Mouse (Mus musculus) liver, adult 2 months (tissue): ENCODE measurements around the gene Mctp2. TPM values are rescaled to one million over a fixed set of nuclear protein-coding genes. Genes with fewer than 3 reads are reported as not detected.
"Not testable (repeated sequence)": the region's sequence is repeated elsewhere in the genome, so short reads cannot be mapped to it uniquely, and the experiment has no call there.

Experiments used
- DNase-seq: peaks from one replicate; pipeline ENCODE4 v3.0.0-alpha.2; 2011; ENCODE audit warnings: low read depth, low spot score; ENCODE audit errors: extremely low read depth
- H3K27ac ChIP-seq: fragments of 200-500 bp; replicated peaks from 2 replicates; pipeline ENCODE4 v1.5.1; 2012; ENCODE audit warnings: low read depth, mild to moderate bottlenecking, control low read depth, inconsistent platforms, low read length; ENCODE audit not compliant: insufficient read depth
- H3K27me3 ChIP-seq: fragments of 200-500 bp; 2 replicates; pipeline ENCODE4 v1.6.1; 2012; ENCODE audit warnings: mild to moderate bottlenecking, moderate library complexity, low read length, inconsistent platforms; ENCODE audit not compliant: control insufficient read depth, insufficient read depth
- H3K36me3 ChIP-seq: fragments of 200-500 bp; 2 replicates; pipeline ENCODE4 v1.6.1; 2012; ENCODE audit warnings: low read length, inconsistent platforms; ENCODE audit not compliant: control insufficient read depth, insufficient read depth
- H3K4me1 ChIP-seq: fragments of 200-500 bp; 2 replicates; pipeline ENCODE4 v1.6.1; 2011; ENCODE audit warnings: low read length; ENCODE audit not compliant: control insufficient read depth, insufficient read depth
- H3K4me3 ChIP-seq: fragments of 200-500 bp; 2 replicates; pipeline ENCODE4 v1.5.1; 2011; ENCODE audit warnings: low read depth, mild to moderate bottlenecking, control low read depth, low read length, moderate library complexity; ENCODE audit not compliant: insufficient read depth
- H3K79me2 ChIP-seq: fragments of 200-500 bp; 2 replicates; pipeline ENCODE4 v1.6.1; 2012; ENCODE audit warnings: inconsistent platforms, mild to moderate bottlenecking, low read length, moderate library complexity; ENCODE audit not compliant: control insufficient read depth, insufficient read depth
- H3K9ac ChIP-seq: fragments of 200-500 bp; 2 replicates; pipeline ENCODE4 v1.6.1; 2012; ENCODE audit warnings: low read depth, mild to moderate bottlenecking, control low read depth, inconsistent platforms, low read length
- CTCF ChIP-seq: fragments of 200-500 bp; IDR thresholded peaks from 2 replicates; pipeline ENCODE4 v1.5.1; 2011; ENCODE audit warnings: low read depth, low read length, control low read depth
- POLR2A ChIP-seq: fragments of 200-500 bp; IDR thresholded peaks from 2 replicates; pipeline ENCODE4 v1.6.1; 2011; ENCODE audit warnings: low read length, control low read depth; ENCODE audit not compliant: insufficient read depth; ENCODE audit errors: extremely low read depth
- WGBS: fragments of 180-500 bp; shearing (Covaris S2); methylation state at CpG from one replicate; pipeline ENCODE4 v1.1.7; 2018; 5-methylcytosine and 5-hydroxymethylcytosine counted together
- polyA plus RNA-seq: library from polyadenylated mRNA; depleted of rRNA; stranded (reverse); fragments of >200 nt; gene quantifications from 2 replicates; pipeline ENCODE4 v1.2.3, GENCODE M21; 2012
- total RNA-seq: library from RNA; depleted of rRNA; stranded (reverse); fragments of >200 nt; gene quantifications from 2 replicates; pipeline ENCODE4 v1.2.3, GENCODE M21; 2014

Mctp2 gene
- total and polyA plus RNA-seq, 2 experiments, result 5.4 to 11.8 TPM

DNA sequence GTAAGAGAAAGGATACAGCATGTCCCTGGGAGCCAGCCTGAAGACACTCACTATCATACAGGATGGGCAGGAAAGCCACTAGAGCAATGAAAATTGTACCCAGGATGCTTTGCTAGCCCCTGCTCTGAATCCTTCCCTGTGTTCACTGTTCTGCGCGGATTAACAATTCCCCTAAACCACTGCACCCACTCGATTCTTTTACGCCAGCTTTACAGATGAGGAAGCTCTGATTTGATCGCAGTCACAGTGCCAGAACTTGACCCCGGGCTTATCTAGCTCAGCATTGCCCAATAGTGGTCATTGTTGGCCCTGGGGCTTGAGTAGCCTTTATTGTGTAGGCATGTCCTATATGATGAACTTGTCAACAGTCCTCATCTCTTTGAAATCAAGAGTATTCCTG is 34.9 kb downstream of the Mctp2 start:
- Histone ChIP-seq H3K4me1 (peaks cover 3% of the 10 kb centered on the region; the same call in 1 of the 2 replicates), H3K4me3 (no peak overlapping the region), H3K27ac (no peak overlapping the region), H3K27me3 (no peaks in the 10 kb centered on the region), H3K79me2 (peaks cover 6% of the 10 kb centered on the region; the same call in 1 of the 2 replicates), H3K9ac (no peak overlapping the region), H3K36me3 (no peaks in the 10 kb centered on the region)
- peak; percentile 60 for DNase-seq
- WGBS, result 27% methylated on average over 6 of the region's 6 CpGs
- TF ChIP-seq CTCF (no peak), POLR2A (no peak)

DNA sequence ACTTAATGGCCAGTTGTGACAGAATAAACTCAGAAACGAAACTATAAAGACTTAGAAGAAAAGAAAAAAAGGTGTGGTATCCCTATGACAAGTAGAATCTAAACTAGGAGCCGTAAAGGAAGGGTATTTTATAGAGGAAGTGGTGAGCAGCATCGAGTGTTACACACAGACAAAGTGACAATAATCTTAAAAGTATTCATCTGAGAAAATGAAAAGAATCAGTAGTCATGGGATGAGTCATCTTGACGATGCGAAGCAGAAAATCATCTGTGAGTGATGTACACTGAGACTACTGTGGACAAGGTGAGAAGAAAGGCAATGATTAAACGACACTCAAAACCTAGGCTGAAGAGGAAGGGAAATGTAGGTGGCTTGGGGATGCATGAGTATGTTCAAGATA is 36.4 kb downstream of the Mctp2 start:
- 85% methylated on average over 6 of the region's 6 CpGs for WGBS
- TF ChIP-seq POLR2A (no peak), CTCF (no peak)
- no peaks in the 10 kb centered on the region for H3K27me3 ChIP-seq
- DNase-seq, result no peak
- H3K79me2 ChIP-seq, result peaks cover 8% of the 10 kb centered on the region; the same call in 1 of the 2 replicates
- H3K27ac ChIP-seq, result no peak overlapping the region
- H3K4me3 ChIP-seq, result no peak overlapping the region
- no peaks in the 10 kb centered on the region for H3K36me3 ChIP-seq
- H3K4me1 ChIP-seq, result peaks cover 3% of the 10 kb centered on the region; the same call in 1 of the 2 replicates
- no peak overlapping the region for H3K9ac ChIP-seq

DNA sequence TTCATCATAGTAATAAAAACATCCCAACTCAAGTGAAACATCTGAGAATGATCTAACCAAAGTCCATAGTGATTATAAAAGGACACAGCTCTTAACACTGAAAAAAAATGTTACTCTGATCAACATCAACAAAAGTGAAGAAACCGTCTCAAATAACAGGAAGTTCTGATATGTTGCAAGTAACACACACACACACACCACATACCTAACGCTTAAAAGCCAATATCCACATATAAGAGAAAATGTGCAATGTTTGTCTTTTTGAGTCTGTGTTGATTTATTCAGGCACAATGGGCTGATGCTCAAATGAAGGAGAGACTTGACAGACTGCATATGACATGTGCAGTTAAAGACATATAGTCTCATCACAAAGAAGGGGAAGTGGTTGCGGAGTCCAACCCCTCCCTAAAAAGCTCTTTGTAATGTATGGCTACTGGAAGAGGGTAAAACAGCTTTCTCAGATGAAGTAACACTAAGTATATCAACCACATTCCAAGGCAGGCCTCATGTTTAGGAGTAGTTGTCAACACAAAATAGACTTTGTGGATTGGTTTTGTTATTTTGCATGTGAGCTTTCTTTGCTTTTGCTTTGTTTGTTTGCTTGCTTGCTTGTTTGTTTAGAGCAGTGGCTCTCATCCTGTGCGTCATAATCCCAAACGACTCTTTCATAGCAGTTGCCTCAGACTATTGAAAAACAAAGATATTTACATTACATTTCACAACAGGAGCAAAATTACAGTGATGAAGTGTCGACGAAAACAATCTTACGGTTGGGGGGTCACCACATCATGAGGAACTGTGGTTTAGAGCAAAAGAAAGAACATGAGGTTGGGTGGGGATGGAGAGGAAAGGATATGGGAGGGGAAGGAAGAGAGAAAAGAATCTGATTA is 45.4 kb downstream of the Mctp2 start:
- no peaks in the 10 kb centered on the region for H3K27me3 ChIP-seq
- H3K9ac ChIP-seq, result no peak overlapping the region
- peak; percentile 28 for DNase-seq
- TF ChIP-seq POLR2A (no peak), CTCF (no peak)
- peaks cover 3% of the 10 kb centered on the region; the same call in 1 of the 2 replicates for H3K36me3 ChIP-seq
- H3K27ac ChIP-seq, result no peak overlapping the region
- H3K79me2 ChIP-seq, result peaks cover 5% of the 10 kb centered on the region; the same call in 1 of the 2 replicates
- no peaks in the 10 kb centered on the region; the same call in 1 of the 2 replicates for H3K4me1 ChIP-seq
- WGBS, result 36% methylated on average over 8 of the region's 8 CpGs
- H3K4me3 ChIP-seq, result no peak overlapping the region

GRCm38 (mm10) chr7:72259045-72259444 is 47.4 kb downstream of the Mctp2 start:
- H3K4me3 ChIP-seq, result no peak overlapping the region
- no peaks in the 10 kb centered on the region for H3K27me3 ChIP-seq
- no peak for TF ChIP-seq CTCF
- no peak for TF ChIP-seq POLR2A
- no peak for DNase-seq
- peaks cover 3% of the 10 kb centered on the region; the same call in 1 of the 2 replicates for H3K36me3 ChIP-seq
- peaks cover 2% of the 10 kb centered on the region; the same call in 1 of the 2 replicates for H3K79me2 ChIP-seq
- H3K27ac ChIP-seq, result no peak overlapping the region
- no peak overlapping the region for H3K9ac ChIP-seq
- H3K4me1 ChIP-seq, result no peaks in the 10 kb centered on the region; the same call in 1 of the 2 replicates
- 86% methylated on average over 10 of the region's 10 CpGs for WGBS

- not testable (repeated sequence) for H3K36me3 ChIP-seq, H3K4me3 ChIP-seq, H3K79me2 ChIP-seq, H3K27me3 ChIP-seq, DNase-seq, H3K27ac ChIP-seq, H3K4me1 ChIP-seq, H3K9ac ChIP-seq
- 94% methylated on average over 9 of the region's 9 CpGs for WGBS
Measured at GRCm38 (mm10) chr7:72250326-72250725, 56.1 kb downstream of the Mctp2 start.

DNA sequence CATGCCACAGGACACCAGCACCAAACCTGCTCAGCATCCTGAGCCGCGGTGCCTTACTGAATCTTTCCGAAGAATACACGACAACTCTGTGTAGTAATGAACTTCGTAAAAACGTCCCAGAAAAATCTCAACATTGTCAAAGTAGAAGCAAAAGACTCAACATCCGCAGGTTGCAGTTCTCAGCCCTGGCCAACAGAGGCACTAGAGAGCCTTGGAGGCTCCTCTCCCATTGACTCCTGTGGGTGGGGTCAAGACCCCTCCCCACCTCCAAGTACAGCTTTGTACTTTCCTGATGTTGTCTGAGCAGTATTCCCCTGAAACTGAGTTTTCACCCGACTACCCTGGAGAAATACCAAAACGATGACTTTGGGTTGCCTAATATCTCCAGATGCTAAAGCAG is 65.1 kb downstream of the Mctp2 start:
- Histone ChIP-seq H3K4me3 (no peak overlapping the region), H3K9ac (no peak overlapping the region), H3K79me2 (peaks cover 3% of the 10 kb centered on the region; the same call in 1 of the 2 replicates), H3K27ac (no peak overlapping the region), H3K36me3 (peaks cover 9% of the 10 kb centered on the region), H3K4me1 (no peaks in the 10 kb centered on the region), H3K27me3 (no peaks in the 10 kb centered on the region)
- WGBS, result 95% methylated on average over 9 of the region's 9 CpGs
- DNase-seq, result no peak
- TF ChIP-seq CTCF, result peak; percentile 61; the same call in 1 of the 2 replicates
- TF ChIP-seq POLR2A, result no peak
